Mouse (Mus musculus) inflammation-experienced regulatory T-cells (primary cell): ENCODE measurements around the gene Ptger4. TPM values are rescaled to one million over a fixed set of nuclear protein-coding genes. Genes with fewer than 3 reads are reported as not detected.

Experiments used
- polyA plus RNA-seq, 2 experiments: library from polyadenylated mRNA; unstranded; fragments of 100-300 nt; shearing (Covaris generic); gene quantifications; one replicate each; pipeline ENCODE4 v1.2.1; 2017

Ptger4 gene
- polyA plus RNA-seq: 100 to 1,000 TPM; 111 to 141 TPM

GRCm38 (mm10) chr15:5243959-5244905, at the start of gene Ptger4:
Ptger4 (minus strand) TSS chr15:5244187.

GRCm38 (mm10) chr15:5185366-5186292, 58.4 kb downstream of the Ptger4 start, which contains the start of gene Ttc33:
Ttc33 (plus strand) TSS chr15:5185525.

Other genes with a start within 250 kb of the Ptger4 start
- gene C7, start 180.4 kb downstream of the Ptger4 start, polyA plus RNA-seq: not detected
- 10 to 100 TPM; 47.0 to 50.7 TPM for gene Card6, start 135.6 kb downstream of the Ptger4 start, polyA plus RNA-seq
- 100 to 1,000 TPM; 769 to 799 TPM for gene Rpl37, start 127.5 kb downstream of the Ptger4 start, polyA plus RNA-seq
- gene Prkaa1, start 100.3 kb downstream of the Ptger4 start, polyA plus RNA-seq: 10 to 100 TPM; 28.2 to 37.4 TPM
- gene Ttc33, start 58.7 kb downstream of the Ptger4 start, polyA plus RNA-seq: 10 to 100 TPM; 36.8 to 50.3 TPM